Mouse (Mus musculus): ENCODE results near the gene Scyl1. TPM values are rescaled to one million over a fixed set of nuclear protein-coding genes. Genes with fewer than 3 reads are reported as not detected.

The Scyl1 gene
- total RNA-seq, 2 experiments from 2014 or later, result 71.7 to 75.6 TPM

DNA sequence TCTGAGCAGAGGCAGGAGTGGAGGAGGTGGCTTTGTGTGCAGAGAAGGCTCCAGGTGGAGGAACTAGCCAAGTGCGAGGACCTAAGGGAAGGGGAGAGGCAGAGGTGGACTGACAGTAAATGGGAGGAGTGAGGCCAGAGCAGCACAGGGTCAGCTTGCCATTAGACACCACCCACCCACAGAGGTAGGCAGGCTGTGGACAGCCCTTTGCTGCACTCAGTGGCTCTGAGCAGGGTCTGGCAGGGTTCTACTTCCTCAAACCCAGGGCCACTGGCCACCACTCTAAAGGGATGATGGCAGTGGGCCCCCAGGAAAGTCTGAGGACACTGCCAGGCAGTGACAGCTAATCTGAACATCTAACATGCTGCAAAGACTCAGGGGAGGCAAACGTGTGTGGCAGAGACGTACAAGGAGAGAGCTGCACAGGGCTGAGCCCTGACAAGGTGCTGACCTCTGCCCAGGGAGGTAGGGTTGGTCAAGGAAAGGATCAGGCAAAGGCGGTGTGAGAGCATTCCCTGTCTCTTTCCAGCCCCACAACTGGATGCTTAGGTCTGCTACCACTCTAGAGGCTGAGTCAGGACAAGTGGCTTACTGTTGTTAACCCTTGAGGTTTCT lies 47.2 kb downstream of the Scyl1 start:
- no peak for DNase-seq (ENCODE audit: low spot score in 2 of 2)

DNA sequence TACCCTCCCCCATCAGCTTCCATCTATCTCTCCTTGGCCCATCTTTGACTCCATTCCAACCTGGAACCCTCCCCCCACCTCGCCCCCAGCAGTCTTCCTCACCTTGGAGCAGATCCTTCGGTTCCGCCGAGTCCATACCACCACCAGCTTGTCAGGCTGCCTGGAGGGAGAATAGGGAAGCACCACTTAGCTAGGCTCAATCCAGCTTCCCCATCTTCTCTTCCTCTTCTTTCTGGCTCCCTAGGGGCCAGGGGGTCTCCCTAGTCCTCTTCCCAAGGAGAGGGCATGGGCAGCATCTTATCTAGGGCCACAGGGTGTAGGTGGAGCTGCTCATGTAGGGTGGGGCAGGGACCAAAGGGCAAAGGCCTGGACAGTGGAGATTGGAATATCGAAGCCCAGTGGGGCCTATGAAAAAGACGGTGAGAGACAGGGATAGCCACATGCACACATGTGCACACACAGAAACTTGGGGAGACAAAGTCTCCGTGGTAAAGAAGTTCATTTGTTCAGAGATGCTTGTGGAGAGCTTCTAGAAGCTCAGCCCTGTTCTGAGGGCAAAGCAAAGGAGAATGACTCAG lies 48.3 kb downstream of the Scyl1 start:
- no peak for DNase-seq (ENCODE audit: low spot score in 2 of 2)

DNA sequence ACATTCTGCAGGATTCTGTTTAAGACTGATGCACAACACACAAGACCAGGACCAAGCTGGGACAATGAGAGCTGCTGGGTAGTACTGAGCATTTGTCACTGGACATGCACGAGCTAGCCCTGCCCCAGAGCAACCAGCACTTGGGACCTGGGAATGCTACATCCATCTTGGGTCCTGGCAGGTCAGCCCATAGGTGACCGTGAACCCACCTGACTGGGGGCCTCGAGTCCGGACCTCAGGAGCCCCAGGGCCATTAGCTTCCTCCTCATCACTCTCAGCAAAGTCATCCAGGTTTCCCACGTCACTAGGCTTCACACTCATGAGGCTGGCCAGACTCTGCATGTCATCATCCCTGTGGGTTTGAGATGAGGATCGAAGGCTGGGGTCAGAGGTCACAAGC lies 50.0 kb downstream of the Scyl1 start:
- DNase-seq (ENCODE audit: low spot score in 2 of 2), result no peak

DNA sequence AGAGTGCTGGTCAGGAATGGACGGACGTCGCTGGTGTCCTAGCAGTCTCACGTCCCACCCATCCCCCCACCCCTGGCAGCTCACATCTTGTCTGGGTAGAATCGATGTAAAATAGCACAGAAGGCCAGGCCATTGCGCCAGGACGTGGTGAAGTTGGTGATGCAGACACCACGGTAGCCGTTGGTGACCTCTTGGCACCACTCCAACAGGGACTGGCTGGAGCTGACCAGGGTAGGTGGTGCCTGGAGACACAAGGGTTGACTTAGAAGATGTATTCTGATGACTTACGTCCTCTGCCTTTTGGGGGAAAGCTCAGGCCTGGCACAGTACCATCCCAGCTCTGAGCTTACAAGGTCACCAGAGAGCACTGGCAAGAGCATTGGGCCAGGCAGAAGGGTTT lies 54.3 kb downstream of the Scyl1 start:
- peak in 1 of 2 experiments; percentile 19 for DNase-seq (ENCODE audit: low spot score in 2 of 2)

DNA sequence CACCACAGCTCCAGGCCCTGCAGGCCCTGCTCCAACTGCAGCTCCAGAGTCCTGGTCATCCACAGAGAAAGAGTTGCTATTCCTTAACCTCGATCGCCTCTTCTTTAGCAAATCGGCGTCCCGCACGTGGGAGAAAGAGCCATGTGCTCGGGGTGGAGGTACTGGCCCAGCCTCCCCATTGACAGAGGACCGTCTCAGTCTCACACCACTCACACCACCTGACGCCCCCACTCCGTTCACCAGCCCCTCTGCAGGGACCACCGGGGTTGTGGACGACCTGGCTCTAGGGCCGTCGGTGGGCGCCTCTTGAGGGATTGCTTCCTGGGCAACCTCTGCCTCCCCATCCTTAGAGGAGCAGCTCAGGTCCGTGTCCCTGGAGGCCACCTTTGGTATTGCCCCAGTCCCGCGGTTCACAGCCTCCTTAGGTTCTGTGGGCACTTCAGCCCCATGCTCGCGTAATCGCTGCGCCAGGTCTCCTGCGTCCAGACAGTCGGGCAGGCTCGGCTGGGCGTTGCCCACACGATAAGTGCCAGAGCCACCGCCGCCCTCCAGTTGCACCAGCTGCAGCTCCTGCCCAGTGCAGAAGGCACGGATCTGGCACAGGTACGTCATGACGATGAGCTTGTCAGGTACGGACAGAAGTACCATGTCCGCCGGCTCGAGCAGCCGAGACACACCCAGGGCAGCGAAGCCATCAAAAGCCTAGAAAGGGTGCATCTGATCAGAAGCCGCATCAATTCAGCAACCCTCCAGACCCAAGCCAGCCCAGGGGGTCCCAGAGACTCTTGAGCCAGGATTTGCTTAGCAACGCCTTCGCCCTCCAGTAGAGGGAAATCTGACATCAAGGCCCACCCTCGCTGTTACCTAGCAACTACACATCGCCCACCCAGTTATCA lies 55.2 kb downstream of the Scyl1 start:
- peak in 1 of 2 experiments; percentile 16 for DNase-seq (ENCODE audit: low spot score in 2 of 2)

DNA sequence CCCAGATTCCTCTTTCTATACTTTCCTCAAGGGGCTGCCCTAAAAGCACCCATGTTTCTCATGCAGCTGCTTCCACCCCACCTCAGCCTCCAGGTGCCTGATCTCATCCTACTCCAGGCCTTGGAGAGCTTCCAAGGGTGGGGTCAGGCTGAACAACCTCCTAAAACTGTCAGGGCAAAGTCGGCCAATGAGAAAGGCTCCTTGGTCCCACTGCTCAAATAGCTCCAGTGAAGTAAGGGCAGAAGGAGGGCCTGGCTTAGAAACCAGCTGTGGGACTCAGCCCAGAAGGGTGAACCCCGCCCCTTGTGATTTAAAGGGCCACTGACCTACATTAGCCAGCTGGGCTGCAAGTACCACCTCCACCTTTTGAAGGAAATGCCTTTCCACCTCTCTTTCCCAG lies 57.5 kb downstream of the Scyl1 start:
- DNase-seq (ENCODE audit: low spot score in 2 of 2), result peak in 1 of 2 experiments; percentile 71

DNA sequence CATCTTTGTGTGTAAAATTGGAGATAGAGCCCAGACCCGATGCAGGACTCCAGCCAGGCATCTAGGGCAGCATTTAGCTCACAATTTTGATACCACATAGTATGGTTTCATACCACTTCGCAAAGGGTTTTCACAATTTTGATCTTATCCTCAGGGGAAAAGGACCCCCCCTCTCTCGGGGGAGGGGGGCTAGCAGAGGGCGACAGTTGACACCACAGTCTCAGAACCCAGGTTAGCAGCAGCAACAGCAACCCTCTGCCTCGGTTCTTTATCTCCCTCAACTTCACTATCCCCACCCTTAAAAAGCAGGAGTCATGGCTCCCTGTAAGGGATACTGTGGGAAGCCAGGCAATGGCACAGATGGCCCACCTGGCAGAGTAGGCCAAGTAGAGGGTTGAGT lies 58.0 kb downstream of the Scyl1 start:
- DNase-seq (ENCODE audit: low spot score in 2 of 2), result no peak

DNA sequence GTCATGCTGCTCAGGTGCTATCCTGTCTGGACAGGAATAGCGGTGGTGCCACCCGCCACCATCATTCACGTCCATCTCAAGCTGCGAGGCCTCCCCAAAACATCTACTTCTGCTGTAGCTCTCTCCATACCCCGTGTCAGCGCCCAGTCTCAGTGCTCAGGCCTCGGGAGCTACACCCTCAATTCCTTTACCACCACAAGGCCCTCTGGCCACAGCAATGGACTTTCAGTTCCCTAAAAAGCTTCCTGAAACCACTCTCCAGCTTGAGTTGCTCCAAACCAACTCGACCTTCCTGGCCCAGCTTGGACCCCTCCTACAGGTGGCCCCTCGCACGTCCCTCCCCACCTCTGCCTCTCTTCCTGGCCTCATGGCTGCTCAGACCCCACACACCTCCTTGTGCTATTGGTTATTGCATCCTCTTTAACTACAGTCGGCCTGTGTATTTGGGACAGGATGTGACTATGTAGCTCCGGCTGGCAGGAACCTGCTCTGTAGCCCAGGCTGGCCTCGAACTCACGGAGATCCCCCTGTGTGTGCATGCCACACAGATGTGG lies 59.2 kb downstream of the Scyl1 start:
- DNase-seq (ENCODE audit: low spot score in 2 of 2), result no peak

DNA sequence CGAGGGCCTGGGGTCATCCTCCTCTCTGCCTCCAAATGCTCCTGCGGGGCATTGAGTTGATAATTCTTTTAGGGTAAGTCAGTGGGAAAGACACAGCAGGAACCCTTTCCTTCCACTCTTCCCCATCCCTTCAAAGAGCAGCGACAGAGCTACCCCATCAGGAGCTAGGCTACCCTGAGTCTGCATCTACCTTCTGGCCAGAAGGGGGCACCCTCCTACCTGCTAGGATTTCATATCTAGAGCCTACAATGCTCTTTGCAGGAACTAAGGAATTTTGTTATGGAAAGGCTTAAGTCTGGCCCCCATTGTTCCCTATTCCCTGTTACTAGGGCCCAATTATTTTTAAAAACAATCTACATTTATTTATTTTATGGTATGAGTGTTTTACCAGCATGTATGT lies 60.0 kb downstream of the Scyl1 start:
- peak; percentile 62 to 75 for DNase-seq (ENCODE audit: low spot score in 2 of 2)

DNA sequence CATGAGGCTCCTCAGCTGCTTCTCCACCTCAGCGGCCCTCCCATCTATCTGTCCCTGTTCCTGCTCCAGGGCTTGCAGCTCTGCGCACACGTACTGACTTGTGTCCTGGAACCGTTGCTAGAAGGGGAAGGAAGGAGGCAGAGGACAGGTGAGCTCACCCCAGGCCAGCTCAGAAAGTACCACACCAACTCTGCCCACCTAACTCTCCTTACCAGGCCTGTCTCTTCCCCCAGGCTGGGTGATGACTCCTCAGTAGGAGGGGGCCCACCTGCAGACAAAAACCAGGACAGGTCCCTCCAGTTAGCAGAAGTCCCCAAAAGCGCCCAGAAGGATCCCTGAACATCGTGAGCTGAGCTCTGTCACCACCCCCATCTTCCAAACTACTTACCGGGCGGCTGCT lies 60.6 kb downstream of the Scyl1 start:
- DNase-seq (ENCODE audit: low spot score in 2 of 2), result no peak

DNA sequence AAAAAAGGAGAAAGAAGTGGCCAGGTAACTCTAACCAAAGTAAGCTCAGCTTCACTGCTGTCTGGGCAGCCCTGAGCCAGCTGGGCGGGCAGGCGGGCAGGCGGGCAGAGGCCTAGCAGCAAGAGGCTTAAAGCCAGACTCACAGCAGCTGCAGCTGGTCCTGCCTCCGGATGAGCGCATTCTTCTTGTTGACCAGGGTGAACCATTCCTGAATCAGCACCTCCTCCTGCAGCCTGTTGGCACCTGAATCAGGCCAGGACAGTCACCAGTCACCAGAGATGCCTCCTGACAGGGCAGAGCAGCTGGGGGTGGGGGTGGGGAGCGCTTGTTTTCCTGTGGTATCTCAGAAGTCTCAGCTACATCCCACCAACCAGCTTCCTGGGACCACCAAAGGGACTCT lies 61.2 kb downstream of the Scyl1 start:
- DNase-seq (ENCODE audit: low spot score in 2 of 2), result no peak

Other genes with a start within 250 kb of the Scyl1 start
- gene Ovol1, start 210.8 kb downstream of the Scyl1 start, total RNA-seq (2021), result not detected
- gene Ap5b1, start 203.4 kb downstream of the Scyl1 start, total RNA-seq (2021), result 1 to 10 TPM; 3.1 to 3.2 TPM
- gene Rnaseh2c, start 169.5 kb downstream of the Scyl1 start, total RNA-seq (2021), result 10 to 100 TPM; 55.2 to 67.2 TPM
- 10 to 100 TPM; 50.1 to 54.4 TPM for gene Kat5, start 161.2 kb downstream of the Scyl1 start, total RNA-seq (2021)
- gene Rela, start 133.9 kb downstream of the Scyl1 start, total RNA-seq (2021), result 10 to 100 TPM; 35.9 to 39.1 TPM
- 10 to 100 TPM; 47.7 to 52.2 TPM for gene Sipa1, start 107.7 kb downstream of the Scyl1 start, total RNA-seq (2021)
- gene Map3k11, start 82.7 kb downstream of the Scyl1 start, total RNA-seq (2021), result 10 to 100 TPM; 29.7 to 30.2 TPM
- 10 to 100 TPM; 37.1 to 40.5 TPM for gene Pcnx3, start 82.5 kb downstream of the Scyl1 start, total RNA-seq (2021)
- gene Kcnk7, start 67.1 kb downstream of the Scyl1 start, total RNA-seq (2021), result not detected
- 100 to 1,000 TPM; 250 to 260 TPM for gene Ehbp1l1, start 45.1 kb downstream of the Scyl1 start, total RNA-seq (2021)
- gene Fam89b, start 41.8 kb downstream of the Scyl1 start, total RNA-seq (2021), result 10 to 100 TPM; 58.8 to 59.1 TPM
- gene Ltbp3, start 30.5 kb downstream of the Scyl1 start, total RNA-seq (2021), result 100 to 1,000 TPM; 116 to 137 TPM
- gene Frmd8, start 103.9 kb upstream of the Scyl1 start, total RNA-seq (2021), result 10 to 100 TPM; 16.2 to 16.7 TPM
- 1 to 10 TPM; 3.7 to 3.8 TPM for gene Slc25a45, start 106.4 kb upstream of the Scyl1 start, total RNA-seq (2021)
- gene Tigd3, start 122.7 kb upstream of the Scyl1 start, total RNA-seq (2021), result 1 to 10 TPM; 1.5 to 2.6 TPM
- 100 to 1,000 TPM in 1 of 2 experiments, 10 to 100 TPM in 1; 97.8 to 121 TPM for gene Dpf2, start 141.6 kb upstream of the Scyl1 start, total RNA-seq (2021)
- 10 to 100 TPM; 23.1 to 27.4 TPM for gene Cdc42ep2, start 153.4 kb upstream of the Scyl1 start, total RNA-seq (2021)
- gene Pola2, start 192.8 kb upstream of the Scyl1 start, total RNA-seq (2021), result 10 to 100 TPM; 24.6 to 28.6 TPM
- gene Slc22a20, start 214.7 kb upstream of the Scyl1 start, total RNA-seq (2021), result not detected
- 10 to 100 TPM; 70.9 to 79.6 TPM for gene Capn1, start 244.5 kb upstream of the Scyl1 start, total RNA-seq (2021)